Mouse (Mus musculus) urinary bladder, postnatal 14 days (tissue): ENCODE measurements around the gene Wnk4.
A peak's percentile ranks its signal among the peaks of the same experiment; 100 is the strongest.
"Not testable (repeated sequence)": the region's sequence is repeated elsewhere in the genome, so short reads cannot be mapped to it uniquely, and the experiment has no call there.

Experiments
- DNase-seq: peaks from one replicate; pipeline ENCODE4 v3.0.0; 2021; ENCODE audit warnings: low spot score

Gene Wnk4

GRCm38 (mm10) chr11:101316501-101316917, 56.1 kb downstream of the Wnk4 start:
- no peak for DNase-seq

DNA sequence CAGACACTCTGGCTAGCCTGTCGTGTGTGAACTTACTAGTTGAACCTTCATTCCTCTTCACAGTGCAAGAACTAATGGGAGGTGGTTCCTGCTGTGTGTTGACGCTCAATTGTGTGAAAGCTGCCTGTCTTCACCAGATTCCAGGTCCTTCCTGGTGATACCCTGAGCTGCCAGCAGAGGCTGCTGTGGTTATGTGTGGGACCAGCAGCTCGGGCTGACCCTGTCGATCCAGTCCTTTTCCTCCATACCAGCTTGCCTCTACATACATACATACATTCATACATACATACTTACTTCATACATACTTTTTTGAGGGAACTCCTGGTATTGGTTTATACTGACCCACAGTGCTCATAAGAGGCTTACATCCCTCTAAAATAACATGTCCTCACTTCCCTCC, 63.2 kb downstream of the Wnk4 start:
- DNase-seq = peak; percentile 77

- no peak for DNase-seq
These were observed 64.4 kb downstream of the Wnk4 start, which contains the start of gene Aoc2 for GRCm38 (mm10) chr11:101324763-101325162. Gene Aoc2 (plus strand): TSS chr11:101325063.

- not testable (repeated sequence) for DNase-seq
These were observed 64.8 kb downstream of the Wnk4 start for GRCm38 (mm10) chr11:101325201-101325600.

DNA sequence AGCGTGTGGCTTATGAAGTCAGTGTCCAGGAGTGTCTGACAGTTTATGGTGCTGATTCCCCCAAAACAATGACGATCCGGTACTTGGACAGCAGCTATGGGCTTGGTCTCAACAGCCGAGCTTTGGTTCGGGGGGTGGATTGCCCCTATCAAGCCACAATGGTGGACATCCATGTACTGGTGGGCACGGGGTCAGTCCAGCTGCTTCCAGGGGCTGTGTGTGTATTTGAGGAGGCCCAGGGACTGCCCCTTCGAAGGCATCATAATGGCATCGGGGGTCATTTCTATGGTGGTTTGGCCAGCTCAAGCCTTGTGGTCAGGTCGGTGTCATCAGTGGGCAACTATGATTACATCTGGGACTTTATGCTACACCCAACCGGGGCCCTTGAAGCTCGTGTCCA, 65.8 kb downstream of the Wnk4 start:
- no peak for DNase-seq
